Mouse (Mus musculus) forebrain, embryonic 14.5 days (tissue): ENCODE measurements around the gene Prps1l3. TPM values are rescaled to one million over a fixed set of nuclear protein-coding genes. Genes with fewer than 3 reads are reported as not detected.
A peak's percentile ranks its signal among the peaks of the same experiment; 100 is the strongest.
"Not testable (repeated sequence)": the region's sequence is repeated elsewhere in the genome, so short reads cannot be mapped to it uniquely, and the experiment has no call there.

ENCODE experiments used
- ATAC-seq: fragments of 200-750 bp; cut with Nextera tagmentation; 2 replicates; pipeline ENCODE4 v1.8.0; 2017; ENCODE audit warnings: mild to moderate bottlenecking, moderate library complexity
- DNase-seq: peaks from one replicate; pipeline ENCODE4 v3.0.0-alpha.2; 2015; ENCODE audit warnings: low spot score
- H3K27ac ChIP-seq: fragments of 300-500 bp; sonication (generic); 2 replicates; pipeline ENCODE4 v1.5.1; 2014; ENCODE audit warnings: low read depth, mild to moderate bottlenecking, control low read depth, low read length, moderate library complexity
- H3K27me3 ChIP-seq: fragments of 300-500 bp; sonication (generic); replicated peaks from 2 replicates; pipeline ENCODE4 v1.6.1; 2014; ENCODE audit warnings: low read length, control low read depth, mixed read lengths; ENCODE audit not compliant: control insufficient read depth, insufficient read depth
- H3K36me3 ChIP-seq: fragments of 300-500 bp; sonication (generic); 2 replicates; pipeline ENCODE4 v1.6.1; 2014; ENCODE audit warnings: low read length, control low read depth; ENCODE audit not compliant: control insufficient read depth, insufficient read depth
- H3K4me1 ChIP-seq: fragments of 300-500 bp; sonication (generic); 2 replicates; pipeline ENCODE4 v1.6.1; 2014; ENCODE audit warnings: antibody characterized with exemption, low read length, control low read depth; ENCODE audit not compliant: control insufficient read depth, insufficient read depth
- H3K4me2 ChIP-seq: fragments of 300-500 bp; sonication (generic); 2 replicates; pipeline ENCODE4 v1.6.1; 2014; ENCODE audit warnings: mild to moderate bottlenecking, control low read depth, low read length
- H3K4me3 ChIP-seq: fragments of 300-500 bp; sonication (generic); 2 replicates; pipeline ENCODE4 v1.5.1; 2014; ENCODE audit warnings: low read depth, low read length, control low read depth
- H3K9ac ChIP-seq: fragments of 300-500 bp; sonication (generic); 2 replicates; pipeline ENCODE4 v1.6.1; 2014; ENCODE audit warnings: mild to moderate bottlenecking, low read length, control low read depth, moderate library complexity
- H3K9me3 ChIP-seq: fragments of 300-500 bp; sonication (generic); replicated peaks from 2 replicates; pipeline ENCODE4 v1.6.1; 2016; ENCODE audit warnings: low read length, control low read depth, mixed read lengths; ENCODE audit not compliant: control insufficient read depth
- WGBS: fragments of 180-500 bp; shearing (Covaris S2); extraction: QIAGEN DNeasy Blood & Tissue Kit; methylation state at CpG from one replicate; pipeline ENCODE4 v1.1.7; 2014; 5-methylcytosine and 5-hydroxymethylcytosine counted together
- polyA plus RNA-seq: library from polyadenylated mRNA; unstranded; fragments of >200 nt; fragmentation: Nextera tagmentation; extraction: Ambion mirVana; gene quantifications from 2 replicates; pipeline ENCODE4 v1.2.1, GENCODE M21; 2014

Prps1l3 gene
- polyA plus RNA-seq, 1 experiment from 2014 or later = 50.4 TPM

DNA sequence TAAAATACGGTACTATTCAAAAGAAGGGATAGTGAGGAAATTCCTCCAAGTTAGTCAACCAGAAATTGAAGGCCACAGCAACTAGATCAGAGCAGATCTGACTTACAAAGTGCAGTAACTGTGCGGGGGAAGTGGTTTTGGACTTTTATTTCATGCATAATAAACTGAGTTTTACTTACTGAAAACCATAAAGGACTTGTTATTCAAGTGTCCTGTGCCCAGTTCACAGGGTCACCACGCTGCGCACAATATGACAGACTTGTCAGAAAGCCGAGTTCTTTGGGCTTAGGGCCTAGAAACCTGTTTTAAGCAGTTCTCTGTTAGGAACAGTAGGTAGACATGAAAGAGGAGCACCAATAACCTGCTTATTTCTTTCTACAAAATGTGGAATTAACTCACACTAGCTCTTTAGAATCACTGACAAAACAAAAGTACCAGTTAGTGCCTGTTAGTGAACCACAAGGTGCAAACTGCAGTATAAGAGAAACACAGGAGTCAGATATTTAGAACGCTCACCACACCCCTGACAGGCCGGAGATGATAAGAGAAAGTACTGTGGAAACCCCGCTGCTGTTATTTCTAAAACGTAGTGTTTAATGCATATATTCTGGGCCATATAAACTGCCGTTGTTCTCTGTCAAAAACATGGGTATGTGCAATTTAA is 32.7 kb upstream of the Prps1l3 start, which contains the start of gene Slc25a21:
Gene Slc25a21 (minus strand): TSS at position 110 of the 664 bp plus-strand sequence.
- Histone ChIP-seq H3K4me1 (no peaks in the 10 kb centered on the region), H3K4me3 (peak within 1 kb of the TSS; percentile 40), H3K4me2 (peak within 1 kb of the TSS; percentile 85), H3K27ac (no peak within 1 kb of the TSS), H3K9me3 (no peaks in the 10 kb centered on the region), H3K36me3 (no peaks in the 10 kb centered on the region), H3K27me3 (peaks cover 8% of the 10 kb centered on the region; the same call in 1 of the 2 replicates), H3K9ac (peak within 1 kb of the TSS; percentile 54)
- ATAC-seq (no peak), DNase-seq (no peak)
- WGBS = 54% methylated on average over 10 of the region's 10 CpGs

DNA sequence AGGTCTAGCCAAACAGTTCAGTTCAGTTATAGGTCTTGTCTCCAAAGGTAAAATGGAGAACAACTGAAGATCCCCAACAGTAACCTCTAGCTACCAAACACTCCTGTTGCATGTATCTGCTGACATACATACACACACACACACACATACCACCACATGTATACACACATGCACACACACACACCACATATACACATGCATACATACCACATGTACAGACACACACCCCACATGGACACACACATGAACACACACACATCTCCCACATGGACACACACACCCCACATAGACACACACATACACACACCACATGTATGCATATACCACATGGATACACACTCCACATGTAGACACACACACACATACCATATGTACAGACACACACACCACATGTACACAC is 31.9 kb upstream of the Prps1l3 start:
- H3K4me3 ChIP-seq = no peak overlapping the region
- no peaks in the 10 kb centered on the region for H3K9me3 ChIP-seq
- H3K27me3 ChIP-seq = peaks cover 8% of the 10 kb centered on the region; the same call in 1 of the 2 replicates
- no peak for ATAC-seq
- no peak overlapping the region for H3K27ac ChIP-seq
- no peaks in the 10 kb centered on the region for H3K4me1 ChIP-seq
- no peak for DNase-seq
- no peak overlapping the region for H3K9ac ChIP-seq
- no peak overlapping the region for H3K4me2 ChIP-seq
- no peaks in the 10 kb centered on the region for H3K36me3 ChIP-seq

DNA sequence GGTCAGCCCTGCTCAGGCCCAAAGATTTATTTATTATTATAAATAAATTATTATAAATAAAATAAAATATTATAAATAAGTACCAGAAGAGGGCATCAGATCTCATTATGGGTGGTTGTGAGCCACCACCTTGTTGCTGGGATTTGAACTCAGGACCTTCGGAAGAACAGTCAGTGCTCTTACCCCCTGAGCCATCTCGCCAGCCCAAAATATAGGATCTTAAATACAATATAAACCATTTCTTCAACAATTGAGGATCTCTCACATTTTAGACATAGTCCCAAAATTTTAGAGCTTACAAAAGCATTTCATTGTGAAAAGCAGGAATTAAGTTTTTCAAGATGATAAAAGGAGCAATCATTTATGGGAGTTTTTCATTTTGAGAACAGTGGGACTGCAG is 30.8 kb upstream of the Prps1l3 start:
- Histone ChIP-seq H3K9ac (no peak overlapping the region), H3K4me1 (no peaks in the 10 kb centered on the region), H3K27ac (no peak overlapping the region), H3K4me2 (no peak overlapping the region), H3K9me3 (no peaks in the 10 kb centered on the region), H3K4me3 (no peak overlapping the region), H3K36me3 (no peaks in the 10 kb centered on the region), H3K27me3 (peaks cover 8% of the 10 kb centered on the region; the same call in 1 of the 2 replicates)
- ATAC-seq (no peak), DNase-seq (no peak)
- WGBS = 100% methylated on average over 2 of the region's 2 CpGs

DNA sequence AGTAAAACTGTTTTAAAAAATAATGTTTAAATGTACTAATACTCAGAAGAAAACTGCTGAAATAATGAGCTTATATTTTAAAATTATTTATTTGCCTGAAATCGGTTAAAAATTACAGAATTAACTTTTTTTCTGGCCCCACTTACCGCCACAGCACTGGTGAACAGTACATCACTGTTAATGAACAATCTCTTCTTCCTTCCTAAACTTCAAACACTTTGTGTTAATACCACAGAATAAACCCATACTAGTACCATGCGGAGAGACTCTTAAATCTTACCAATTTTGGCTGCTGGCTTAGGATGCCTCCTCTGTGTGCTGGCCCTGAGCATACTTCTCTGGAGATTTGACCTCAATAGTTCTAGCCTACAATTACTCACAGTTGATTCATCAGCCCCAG is 28.3 kb upstream of the Prps1l3 start:
- no peak overlapping the region for H3K4me3 ChIP-seq
- DNase-seq = no peak

DNA sequence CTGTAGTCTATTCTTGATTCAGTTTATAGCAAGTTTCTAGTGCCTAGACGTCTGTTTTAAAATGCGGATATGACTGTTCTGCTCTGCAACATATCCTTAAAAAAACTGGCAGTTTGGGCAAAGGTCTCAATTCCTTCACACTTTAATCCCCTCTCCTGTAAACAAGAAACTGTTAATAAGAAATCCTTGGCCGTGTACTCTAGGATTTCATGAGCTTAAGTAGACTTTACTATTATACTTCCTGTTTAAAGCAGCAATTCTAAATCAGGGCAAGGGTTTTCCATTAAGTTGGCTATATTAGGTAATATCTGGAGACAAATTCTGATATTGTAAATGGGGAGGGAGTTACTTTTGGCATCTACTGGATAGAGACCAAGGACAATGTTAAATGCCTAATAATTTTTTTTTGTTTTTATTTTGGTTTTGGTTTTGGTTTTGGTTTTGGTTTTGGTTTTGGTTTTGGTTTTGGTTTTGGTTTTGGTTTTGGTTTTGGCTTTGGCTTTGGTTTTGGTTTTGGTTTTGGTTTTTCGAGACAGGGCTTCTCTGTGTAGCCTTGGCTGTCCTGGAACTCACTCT is 25.8 kb upstream of the Prps1l3 start:
- 91% methylated on average over 4 of the region's 4 CpGs for WGBS
- Histone ChIP-seq H3K9me3 (no peaks in the 10 kb centered on the region), H3K27ac (no peak overlapping the region), H3K4me2 (no peak overlapping the region), H3K36me3 (no peaks in the 10 kb centered on the region), H3K4me3 (no peak overlapping the region), H3K4me1 (no peaks in the 10 kb centered on the region), H3K9ac (no peak overlapping the region), H3K27me3 (no peaks in the 10 kb centered on the region)
- ATAC-seq = no peak
- no peak for DNase-seq

More for the DNA sequence above, 28.3 kb upstream of the Prps1l3 start:
- Histone ChIP-seq H3K36me3 (no peaks in the 10 kb centered on the region), H3K4me1 (no peaks in the 10 kb centered on the region), H3K9ac (no peak overlapping the region), H3K27me3 (peaks cover 5% of the 10 kb centered on the region; the same call in 1 of the 2 replicates), H3K27ac (no peak overlapping the region), H3K4me2 (no peak overlapping the region), H3K9me3 (no peaks in the 10 kb centered on the region)
- 96% methylated on average over 3 of the region's 3 CpGs for WGBS
- no peak for ATAC-seq

DNA sequence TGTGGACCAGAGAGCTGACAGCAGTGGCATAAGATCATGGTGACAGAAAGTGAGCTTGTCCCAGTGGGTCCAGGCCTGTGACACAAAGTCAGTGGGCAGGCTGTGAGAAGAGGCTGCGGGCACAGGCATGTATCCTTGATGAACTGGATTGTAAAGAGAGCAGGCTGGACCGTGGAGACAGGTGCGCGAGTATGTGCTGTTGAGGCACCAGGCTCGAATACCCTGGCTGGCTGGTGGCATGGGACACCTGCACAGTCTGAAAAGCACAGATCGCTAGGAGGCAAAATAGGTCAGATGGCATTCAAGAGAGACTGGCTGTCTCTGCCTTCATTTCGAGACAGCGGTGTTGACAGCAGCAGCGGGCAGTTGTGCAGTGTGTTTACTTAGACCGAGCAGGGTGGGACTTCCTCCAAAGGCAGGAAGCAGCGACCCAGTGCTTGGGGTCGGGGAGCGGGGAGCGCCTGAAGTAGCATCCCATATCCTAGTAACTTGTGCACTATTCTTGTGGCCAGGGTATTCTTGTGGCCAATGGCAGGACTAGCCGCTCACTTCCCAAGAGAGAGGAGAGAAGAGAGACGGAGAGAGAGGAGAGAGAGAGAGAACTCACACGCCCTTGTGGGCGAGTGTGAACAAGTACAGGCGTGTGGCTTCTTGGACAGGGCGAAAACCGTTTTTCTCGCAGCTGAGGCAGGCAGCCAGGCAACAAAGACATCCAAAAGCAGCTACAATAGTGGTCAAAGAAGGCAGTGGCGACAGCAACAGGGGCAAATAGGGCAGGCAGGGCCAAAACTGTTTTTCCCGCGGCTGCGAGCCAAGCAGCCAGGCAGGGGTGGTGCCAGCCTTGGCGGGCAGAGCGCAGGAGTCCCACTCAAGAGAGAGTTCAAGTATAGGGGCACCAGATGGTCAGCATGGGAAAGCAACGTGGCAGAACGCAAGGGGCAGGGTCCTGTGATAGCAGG is 18.6 kb upstream of the Prps1l3 start:
- Histone ChIP-seq H3K4me2 (peak overlapping the region; percentile 69), H3K36me3 (no peaks in the 10 kb centered on the region), H3K27ac (peak overlapping the region; percentile 39; the same call in 1 of the 2 replicates), H3K4me3 (peak overlapping the region; percentile 34), H3K4me1 (peaks cover 3% of the 10 kb centered on the region), H3K9me3 (no peaks in the 10 kb centered on the region), H3K27me3 (no peaks in the 10 kb centered on the region), H3K9ac (peak overlapping the region; percentile 62)
- 8% methylated on average over 30 of the region's 30 CpGs for WGBS
- peak; percentile 24 for DNase-seq
- peak; percentile 73 for ATAC-seq

DNA sequence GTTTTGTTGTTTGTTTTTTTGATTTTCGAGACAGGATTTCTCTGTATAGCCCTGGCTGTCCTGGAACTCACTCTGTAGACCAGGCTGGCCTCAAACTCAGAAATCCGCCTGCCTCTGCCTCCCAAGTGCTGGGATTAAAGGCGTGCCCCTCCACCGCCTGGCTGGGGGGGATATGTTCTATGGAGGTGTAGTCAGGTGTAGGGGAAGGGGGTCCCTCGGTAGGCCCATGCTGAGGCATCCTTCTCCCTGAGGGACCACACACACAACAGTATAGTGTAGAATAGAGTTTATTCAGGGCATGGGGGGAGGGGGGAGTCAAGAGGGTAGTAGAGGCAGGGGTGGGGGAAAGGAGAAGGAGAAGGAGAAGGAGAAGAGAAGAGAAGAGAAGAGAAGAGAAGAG is 17.7 kb upstream of the Prps1l3 start:
- H3K4me3 ChIP-seq, H3K9me3 ChIP-seq, H3K4me2 ChIP-seq, H3K9ac ChIP-seq, DNase-seq, H3K4me1 ChIP-seq, H3K36me3 ChIP-seq, H3K27me3 ChIP-seq, H3K27ac ChIP-seq: not testable (repeated sequence)
- 0 out of 2 replicates have a peak, but pooled peaks have one; percentile 40 for ATAC-seq
- 79% methylated on average over 5 of the region's 5 CpGs for WGBS

DNA sequence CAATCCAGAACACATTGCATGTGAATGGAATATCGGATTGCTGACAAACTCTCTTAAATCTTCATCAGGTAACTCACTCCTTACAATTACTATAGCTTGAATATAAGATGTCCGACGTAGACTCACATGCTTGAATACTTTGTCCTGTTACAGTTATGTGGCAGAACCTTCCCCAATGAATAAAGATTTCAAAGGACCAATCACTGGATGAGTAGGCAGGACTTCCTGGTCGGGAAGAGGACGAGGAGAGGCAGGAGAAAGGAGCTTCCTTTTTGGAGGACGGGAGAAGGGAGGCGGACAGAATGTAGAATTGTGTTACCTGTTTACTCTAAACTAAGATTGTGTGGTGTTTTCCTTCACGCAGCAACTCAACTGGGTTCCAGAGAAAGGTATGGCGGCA is 3.8 kb upstream of the Prps1l3 start:
- Histone ChIP-seq H3K36me3 (no peaks in the 10 kb centered on the region), H3K4me2 (no peak overlapping the region), H3K4me1 (peaks cover 3% of the 10 kb centered on the region; the same call in 1 of the 2 replicates), H3K9ac (no peak overlapping the region), H3K27me3 (no peaks in the 10 kb centered on the region), H3K9me3 (no peaks in the 10 kb centered on the region), H3K27ac (no peak overlapping the region), H3K4me3 (no peak overlapping the region)
- ATAC-seq = no peak
- DNase-seq = no peak
- 86% methylated on average over 9 of the region's 9 CpGs for WGBS
